Mouse (Mus musculus) bone marrow macrophage, adult 2 months (primary cell): ENCODE measurements at regions not wholly inside any gene's neighbourhood (a gene's known extent, or its start where the extent isn't known, plus 50 kb on each side); places are given as distances from the start of the nearest gene placed in this dataset.

ENCODE experiments used
- CTCF ChIP-seq: IDR thresholded peaks from 2 replicates; pipeline ENCODE4 v1.5.1; 2012; ENCODE audit warnings: low read depth, mild to moderate bottlenecking, low read length, moderate library complexity
- POLR2A ChIP-seq: IDR thresholded peaks from 2 replicates; pipeline ENCODE4 v1.6.1; 2012; ENCODE audit warnings: mild to moderate bottlenecking, low read depth, low read length, borderline replicate concordance

DNA sequence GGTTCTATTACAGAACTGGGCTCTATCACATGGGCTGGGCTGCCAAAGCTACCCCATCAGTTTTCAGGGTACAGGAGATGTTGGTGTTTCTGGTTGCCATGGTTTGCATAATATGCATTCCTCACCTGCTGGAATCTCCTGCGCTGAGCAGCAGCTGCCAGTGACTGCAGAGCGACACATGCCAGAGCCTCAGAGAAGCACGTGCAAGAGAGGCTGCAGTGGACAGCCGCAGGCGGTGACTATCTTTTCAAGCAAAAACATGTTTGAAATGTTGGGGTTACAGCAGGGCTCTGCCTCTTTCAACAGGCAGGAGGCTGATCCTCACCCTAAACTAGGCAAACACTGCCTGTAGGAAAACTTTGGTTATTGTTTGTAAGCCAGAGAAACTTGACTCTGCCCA is 83.7 kb upstream of the Vav3 start:
- TF ChIP-seq POLR2A: no peak
- no peak for TF ChIP-seq CTCF
